Mouse (Mus musculus): ENCODE data around the gene Med12l.

Gene Med12l

DNA sequence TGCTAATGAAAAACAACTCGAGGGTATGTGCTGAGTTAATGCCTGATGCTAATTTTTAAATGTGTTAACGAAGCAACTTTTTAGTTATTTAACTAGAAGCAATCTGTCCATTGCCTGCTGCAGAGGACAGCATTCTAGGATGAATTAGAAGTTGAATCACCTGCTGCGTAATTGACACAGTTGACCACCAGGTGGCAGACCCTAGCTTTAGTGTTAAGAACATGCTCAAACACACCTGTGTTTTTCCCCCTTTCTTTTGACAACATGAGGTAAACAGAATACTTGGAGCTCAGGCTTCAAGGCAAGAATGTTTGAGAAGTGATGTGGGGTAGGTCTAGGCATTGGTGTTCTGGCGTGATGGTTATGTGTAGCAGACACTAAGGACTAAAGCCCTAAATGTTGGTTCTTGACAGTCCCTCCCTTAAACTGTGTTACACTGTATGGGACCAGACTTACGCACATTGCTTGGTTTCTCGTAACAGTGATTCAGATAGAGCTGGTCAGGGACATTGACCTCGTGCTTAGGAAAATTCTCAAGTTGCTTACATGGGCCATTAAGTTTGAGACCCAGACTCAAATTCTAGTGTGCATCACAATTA is 315.8 kb downstream of the Med12l start:
- DNase-seq (ENCODE audit: extremely low spot score), result peak; percentile 40

DNA sequence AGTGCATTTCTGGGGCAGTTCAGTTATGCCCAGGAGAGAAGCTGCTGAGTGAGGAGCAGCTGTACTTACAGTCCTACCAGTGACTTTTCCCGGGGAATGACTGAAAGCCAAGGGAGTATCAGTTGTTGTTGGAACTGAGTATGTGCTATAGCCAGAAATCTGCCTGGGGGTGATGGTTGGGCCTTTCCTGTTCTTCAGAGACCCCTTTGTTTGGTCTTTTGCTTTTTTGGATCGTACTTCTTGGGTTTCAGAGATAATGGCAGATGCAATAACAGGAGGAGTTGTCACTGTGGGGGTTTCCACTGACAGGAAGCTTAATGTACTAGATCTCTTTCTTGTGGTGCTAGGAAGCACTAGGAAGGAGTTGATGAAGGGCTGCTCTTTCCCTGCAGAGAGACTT is 322.9 kb downstream of the Med12l start:
- no peak for DNase-seq (ENCODE audit: extremely low spot score)

DNA sequence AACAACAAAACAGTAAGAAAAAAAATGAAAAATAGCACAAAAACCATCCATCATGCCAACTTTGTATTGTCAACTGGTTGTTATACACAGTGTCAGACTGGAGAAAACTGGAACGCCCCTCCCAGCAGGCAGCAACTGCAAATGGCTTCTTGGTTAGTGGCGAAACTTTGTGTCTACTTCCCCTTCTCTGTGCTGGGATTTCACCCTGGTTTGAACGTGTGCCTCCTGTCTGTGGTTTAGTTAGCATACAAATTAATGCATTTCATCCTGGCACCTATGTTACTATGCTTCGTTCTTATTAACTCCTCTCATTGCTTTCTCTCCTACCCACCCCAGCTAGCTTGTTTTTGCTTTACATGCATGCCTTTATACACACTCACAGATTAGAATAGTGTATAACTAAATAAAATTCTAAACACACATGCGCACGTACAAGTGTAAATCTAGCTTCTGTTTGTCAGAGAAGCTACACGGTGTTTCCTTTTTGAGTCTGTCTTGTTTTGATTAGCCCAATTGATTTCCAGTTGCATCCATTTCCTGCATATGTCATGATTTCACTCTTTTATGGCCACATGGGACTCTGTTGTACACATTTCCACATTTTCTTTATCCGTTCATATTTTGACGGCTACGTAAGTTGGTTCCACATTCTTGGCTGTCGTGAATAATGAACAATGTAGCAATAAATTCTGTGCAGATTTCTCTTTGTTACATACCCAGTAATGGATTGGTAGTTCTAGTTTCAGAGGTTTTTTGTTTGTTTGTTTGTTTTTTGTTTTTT is 336.2 kb downstream of the Med12l start:
- no peak for DNase-seq (ENCODE audit: extremely low spot score)

DNA sequence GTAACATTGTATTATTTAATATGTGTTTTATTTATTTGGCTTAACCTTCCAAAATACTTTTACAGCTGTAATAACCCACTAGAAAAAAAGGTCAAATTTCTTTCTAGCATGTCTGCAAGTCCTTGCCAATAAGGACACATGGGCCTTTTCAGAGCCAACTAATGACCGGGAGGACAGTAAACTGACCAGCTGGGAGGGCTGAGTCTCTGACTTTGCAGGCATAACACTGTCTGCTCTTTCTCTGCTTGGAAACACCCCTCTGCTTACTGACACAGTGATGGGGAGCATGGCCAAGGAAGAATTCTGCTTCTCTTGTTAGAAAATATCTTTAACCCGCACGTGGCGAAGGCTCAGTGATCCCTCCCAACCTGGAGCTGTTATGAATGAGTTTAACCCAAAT is 337.4 kb downstream of the Med12l start:
- no peak for DNase-seq (ENCODE audit: extremely low spot score)

DNA sequence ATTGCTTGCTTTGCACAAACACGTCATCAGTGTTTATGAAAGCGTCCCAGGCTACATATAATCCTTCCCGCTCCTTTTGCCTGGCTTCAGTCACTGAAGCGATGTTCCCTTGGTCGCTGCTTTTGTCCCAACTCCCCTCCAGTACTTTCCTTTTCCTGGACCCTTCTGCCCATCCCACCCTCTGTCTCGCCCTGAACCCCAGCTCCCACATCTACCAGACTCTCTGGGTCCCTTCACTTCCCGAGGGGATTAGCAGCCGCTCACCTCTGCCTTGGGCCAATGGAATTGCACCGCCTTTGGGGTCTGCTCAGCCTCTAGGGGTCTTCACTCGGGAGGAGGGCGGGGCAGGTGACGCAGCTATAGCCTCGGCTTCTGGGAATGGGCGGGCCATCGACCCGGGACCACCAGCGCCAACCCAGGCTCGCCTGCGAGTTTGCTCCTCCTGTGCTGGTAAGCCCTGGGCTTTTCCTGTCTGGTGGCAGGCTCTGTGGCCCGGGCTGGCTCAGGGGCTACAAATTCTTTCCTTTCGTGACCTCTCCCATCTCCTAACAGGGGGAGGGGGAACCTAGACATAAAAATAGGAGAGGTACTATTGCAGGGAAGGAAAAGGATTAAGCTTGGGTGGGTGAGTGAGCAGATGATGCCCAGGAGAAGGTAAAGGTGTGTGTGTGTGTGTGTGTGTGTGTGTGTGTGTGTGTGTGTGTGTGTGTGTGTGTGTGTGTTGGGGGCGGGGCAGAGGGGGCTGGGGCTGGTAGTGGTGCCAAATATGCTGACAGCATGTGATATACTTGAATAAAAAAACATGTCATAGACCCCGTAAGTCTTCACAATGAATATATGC is 338.7 kb downstream of the Med12l start, which contains the start of gene Igsf10:
Igsf10 (minus strand) TSS at position 330 of the 841 bp plus-strand sequence.
- DNase-seq (ENCODE audit: extremely low spot score), result peak; percentile 89

DNA sequence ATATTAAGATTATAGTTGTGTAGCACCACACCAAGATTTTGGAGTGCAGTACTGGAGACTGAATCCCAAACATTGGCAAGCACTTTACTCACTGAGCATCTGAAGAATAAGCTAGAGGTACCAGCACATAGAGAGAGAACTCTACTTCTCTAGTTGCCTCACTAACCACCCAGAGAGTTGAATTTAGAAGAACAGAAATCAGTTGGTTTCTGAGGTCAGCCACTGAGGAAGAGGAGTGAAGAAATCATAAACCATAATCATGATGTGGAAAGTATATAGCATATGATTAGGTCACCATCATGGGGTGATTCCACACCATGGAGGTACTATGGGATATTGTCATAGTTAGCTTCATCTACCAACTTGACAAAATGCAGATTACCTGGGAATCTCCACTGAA is 346.1 kb downstream of the Med12l start:
- DNase-seq (ENCODE audit: extremely low spot score), result no peak

DNA sequence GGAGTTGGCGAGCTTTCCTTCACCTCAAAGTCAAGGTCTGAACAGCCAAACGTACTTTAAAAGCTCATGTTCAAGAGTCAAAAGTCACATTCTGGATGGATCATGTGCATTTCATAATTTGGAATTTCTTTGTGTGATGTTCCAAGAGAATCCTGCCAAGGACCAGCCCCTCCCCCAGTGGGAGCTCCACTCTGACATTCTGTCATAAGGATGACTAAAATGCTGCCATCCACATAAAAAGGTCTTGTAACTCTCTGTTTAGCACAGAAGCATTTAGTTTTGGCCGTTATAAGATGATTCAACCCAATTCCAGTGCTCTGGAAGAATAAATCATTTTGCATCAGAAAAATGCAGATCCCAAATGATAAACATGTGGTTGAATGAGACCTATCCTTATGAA is 348.5 kb downstream of the Med12l start:
- DNase-seq (ENCODE audit: extremely low spot score), result no peak

DNA sequence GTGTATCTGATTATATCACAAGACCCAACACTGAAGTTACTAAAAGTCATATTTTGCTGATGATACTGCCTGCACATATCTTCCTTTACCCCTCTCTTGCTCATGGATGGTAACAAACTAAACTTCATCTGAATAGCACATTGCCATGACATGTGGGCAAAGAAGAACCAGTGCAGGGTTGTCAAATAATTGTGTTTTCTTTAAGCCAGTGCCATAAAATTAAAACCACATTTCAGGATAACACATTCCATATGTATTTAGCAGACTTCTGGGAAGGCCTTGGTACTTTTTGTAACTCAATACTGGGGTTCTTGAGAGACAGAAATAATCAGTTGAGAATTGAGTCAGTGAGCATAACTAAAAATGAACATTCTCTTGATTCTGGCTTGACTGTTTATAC is 354.5 kb downstream of the Med12l start:
- DNase-seq (ENCODE audit: extremely low spot score), result no peak

DNA sequence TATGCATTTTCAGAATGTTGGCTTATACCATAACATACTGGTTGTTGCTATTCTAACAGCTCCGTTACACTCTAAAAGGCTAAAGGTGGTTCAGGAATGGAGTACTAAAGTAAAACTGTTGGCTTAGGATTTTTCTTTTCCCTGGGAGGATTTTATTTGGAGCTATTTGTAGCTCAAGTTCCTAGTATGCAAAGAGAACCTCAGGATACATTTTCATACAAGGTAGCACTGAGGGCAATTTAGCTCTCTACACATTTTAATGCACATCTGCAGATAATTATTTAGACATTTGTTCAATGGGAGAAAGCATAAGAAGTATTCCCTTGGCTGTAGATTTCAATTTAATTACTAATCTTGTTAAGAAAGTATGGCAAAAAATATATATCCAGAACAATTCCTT is 356.3 kb downstream of the Med12l start:
- no peak for DNase-seq (ENCODE audit: extremely low spot score)

Measured in embryo, embryonic 9.5 days (tissue).